Mouse (Mus musculus) kidney, postnatal 0 days (tissue): ENCODE data around the gene Atp5c1. TPM values are rescaled to one million over a fixed set of nuclear protein-coding genes. Genes with fewer than 3 reads are reported as not detected.

ENCODE experiments used
- ATAC-seq: fragments of 200-750 bp; cut with Nextera tagmentation; replicated peaks from 2 replicates; pipeline ENCODE4 v1.8.0; 2017; ENCODE audit warnings: low read depth, moderate number of reproducible peaks, moderate TSS enrichment, moderate library complexity; ENCODE audit not compliant: low FRiP score
- DNase-seq: peaks from one replicate; pipeline ENCODE4 v3.0.0-alpha.2; 2016; ENCODE audit warnings: low spot score
- H3K27ac ChIP-seq: fragments of 300-500 bp; sonication (generic); 2 replicates; pipeline ENCODE4 v1.5.1; 2014; ENCODE audit warnings: mild to moderate bottlenecking
- H3K27me3 ChIP-seq: fragments of 300-500 bp; sonication (generic); 2 replicates; pipeline ENCODE4 v1.6.1; 2014; ENCODE audit warnings: low read length, mixed read lengths; ENCODE audit not compliant: insufficient read depth
- H3K36me3 ChIP-seq: fragments of 300-500 bp; sonication (generic); 2 replicates; pipeline ENCODE4 v1.6.1; 2014; ENCODE audit warnings: low read length, mixed read lengths; ENCODE audit not compliant: insufficient read depth
- H3K4me1 ChIP-seq: fragments of 300-500 bp; sonication (generic); replicated peaks from 2 replicates; pipeline ENCODE4 v1.6.1; 2014; ENCODE audit warnings: antibody characterized with exemption, low read length, mixed read lengths; ENCODE audit not compliant: insufficient read depth
- H3K4me2 ChIP-seq: fragments of 300-500 bp; sonication (generic); 2 replicates; pipeline ENCODE4 v1.6.1; 2014; ENCODE audit warnings: mild to moderate bottlenecking, low read length, moderate library complexity, mixed read lengths
- H3K4me3 ChIP-seq: fragments of 300-500 bp; sonication (generic); replicated peaks from 2 replicates; pipeline ENCODE4 v1.5.1; 2014; ENCODE audit warnings: low read depth, low read length
- H3K9ac ChIP-seq: fragments of 300-500 bp; sonication (generic); 2 replicates; pipeline ENCODE4 v1.6.1; 2014; ENCODE audit warnings: low read depth, low read length
- H3K9me3 ChIP-seq: fragments of 300-500 bp; sonication (generic); replicated peaks from 2 replicates; pipeline ENCODE4 v1.6.1; 2016; ENCODE audit warnings: low read length, inconsistent platforms, mixed read lengths
- CTCF ChIP-seq: IDR thresholded peaks from 2 replicates; pipeline ENCODE4 v1.5.1; 2016; ENCODE audit warnings: antibody characterized with exemption, low read depth, mild to moderate bottlenecking, moderate library complexity
- WGBS: fragments of 180-500 bp; shearing (Covaris S2); extraction: QIAGEN DNeasy Blood & Tissue Kit; methylation state at CpG from one replicate; pipeline ENCODE4 v1.1.7; 2014; 5-methylcytosine and 5-hydroxymethylcytosine counted together
- polyA plus RNA-seq: library from polyadenylated mRNA; unstranded; fragments of >200 nt; fragmentation: Nextera tagmentation; extraction: Ambion mirVana; gene quantifications from 2 replicates; pipeline ENCODE4 v1.2.1, GENCODE M21; 2015

Gene Atp5c1
- polyA plus RNA-seq, 1 experiment from 2014 or later = 1,000 TPM

DNA sequence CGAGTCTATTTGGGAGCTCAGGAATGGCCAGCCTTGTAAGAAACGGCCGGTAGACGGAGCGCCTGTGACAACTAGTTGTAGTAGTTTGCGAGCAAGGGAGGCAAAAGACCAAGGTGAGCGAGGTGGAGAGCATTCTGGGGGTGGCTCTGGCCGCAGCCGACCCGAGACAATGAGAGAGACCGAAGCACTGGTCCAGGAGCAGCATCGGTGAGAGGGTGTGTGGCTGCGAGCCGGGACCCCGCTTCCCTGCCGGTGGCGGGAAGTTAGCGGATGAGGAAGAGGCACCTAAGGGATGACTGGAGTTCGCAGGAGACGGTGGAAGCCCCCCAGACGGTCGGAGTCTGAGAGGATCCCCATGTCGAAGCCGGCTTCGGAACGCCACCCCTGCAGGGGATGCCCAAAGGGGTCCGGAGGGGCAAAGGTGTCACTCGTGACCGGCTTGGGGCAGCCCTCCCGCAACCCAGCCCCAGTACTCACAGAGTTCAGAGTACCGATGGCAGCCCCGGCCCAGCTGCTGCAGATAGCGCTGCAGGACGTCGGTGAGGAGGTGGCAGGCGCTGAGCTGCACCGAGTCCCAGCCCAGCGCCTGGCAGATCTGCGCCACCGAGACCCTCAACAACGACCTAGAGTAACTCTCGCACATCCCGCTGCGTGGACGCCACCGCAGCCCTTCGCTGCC is 32.4 kb downstream of the Atp5c1 start:
- under 1% methylated on average over 43 of the region's 47 CpGs for WGBS
- ATAC-seq = peak; percentile 53
- H3K27ac ChIP-seq = no peak overlapping the region; the same call in 1 of the 2 replicates

DNA sequence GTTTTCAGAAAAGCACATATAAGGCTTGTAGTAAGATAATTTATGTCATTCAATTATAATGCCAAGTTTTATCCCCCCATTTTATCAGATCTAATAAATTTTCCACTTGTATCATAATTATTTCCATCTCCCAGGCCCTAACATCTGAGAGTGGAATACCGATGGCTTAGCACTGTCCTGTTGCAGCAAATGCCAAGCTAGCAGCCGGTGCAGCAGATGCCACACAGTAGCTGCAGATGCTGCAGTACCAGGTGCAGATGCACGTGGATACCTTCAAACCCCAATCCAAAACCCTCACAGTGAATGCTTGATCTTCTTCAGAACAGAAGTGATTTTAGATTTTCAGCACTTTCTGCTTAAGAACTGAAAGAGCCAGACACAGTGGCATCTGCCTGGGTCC is 45.3 kb downstream of the Atp5c1 start:
- no peak for DNase-seq
- 83% methylated on average over 3 of the region's 3 CpGs for WGBS
- H3K36me3 ChIP-seq = no peaks in the 10 kb centered on the region

More for the DNA sequence above, 32.4 kb downstream of the Atp5c1 start:
- TF ChIP-seq CTCF = peak; percentile 42; the same call in 1 of the 2 replicates
- no peaks in the 10 kb centered on the region; the same call in 1 of the 2 replicates for H3K4me1 ChIP-seq
- H3K9ac ChIP-seq = peak overlapping the region; percentile 78
- no peaks in the 10 kb centered on the region for H3K27me3 ChIP-seq
- H3K4me2 ChIP-seq = peak overlapping the region; percentile 83
- peak; percentile 54 for DNase-seq
- H3K4me3 ChIP-seq = peak overlapping the region; percentile 84
- no peaks in the 10 kb centered on the region for H3K36me3 ChIP-seq
- H3K9me3 ChIP-seq = no peaks in the 10 kb centered on the region

DNA sequence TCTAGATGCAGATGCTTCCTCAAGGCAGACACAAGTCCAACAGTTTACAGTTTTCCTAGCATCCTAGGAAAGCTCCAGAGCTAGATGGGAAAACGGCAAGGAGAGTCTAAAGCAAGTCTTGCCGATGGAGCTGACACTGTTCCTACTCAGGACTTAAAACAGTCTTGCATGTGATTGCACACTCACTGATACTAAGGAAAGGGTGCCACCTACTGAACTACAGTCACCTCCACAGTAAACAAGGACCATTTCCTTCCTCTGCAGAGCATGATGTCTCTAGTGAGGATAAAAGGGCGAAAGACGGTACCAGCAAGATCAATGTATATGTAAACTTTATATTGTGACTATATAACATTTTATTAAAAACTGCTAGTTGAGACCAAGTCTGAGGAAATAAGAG is 46.6 kb downstream of the Atp5c1 start:
- no peak overlapping the region for H3K9ac ChIP-seq
- DNase-seq = no peak
- peak; percentile 53 for TF ChIP-seq CTCF

More for the DNA sequence above, 45.3 kb downstream of the Atp5c1 start:
- Histone ChIP-seq H3K9ac (no peak overlapping the region), H3K4me1 (no peaks in the 10 kb centered on the region), H3K27me3 (no peaks in the 10 kb centered on the region), H3K9me3 (no peaks in the 10 kb centered on the region), H3K27ac (no peak overlapping the region), H3K4me2 (no peak overlapping the region), H3K4me3 (no peak overlapping the region)
- no peak for ATAC-seq
- TF ChIP-seq CTCF = no peak

DNA sequence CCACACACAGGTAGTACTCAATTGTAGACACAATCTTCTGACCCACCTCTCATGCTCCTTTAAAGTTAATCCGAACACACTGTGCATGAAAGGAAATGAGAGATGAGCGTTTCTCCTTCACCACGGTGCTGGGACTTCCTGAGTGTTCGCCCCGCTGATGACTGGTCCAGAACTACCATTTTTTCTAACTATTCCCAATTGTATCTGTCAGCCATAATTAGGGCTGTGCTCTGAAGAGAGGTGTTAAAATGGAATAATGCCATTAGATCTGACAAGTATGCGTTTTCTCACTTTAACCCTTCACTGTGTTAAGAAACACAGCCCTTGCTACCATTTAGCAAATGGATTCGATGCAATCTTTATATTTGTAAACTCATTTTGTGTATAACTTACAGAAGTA is 50.6 kb downstream of the Atp5c1 start:
- DNase-seq (no peak), ATAC-seq (no peak)
- H3K4me1 ChIP-seq = no peaks in the 10 kb centered on the region
- TF ChIP-seq CTCF = no peak
- H3K4me3 ChIP-seq = no peak overlapping the region
- no peaks in the 10 kb centered on the region for H3K36me3 ChIP-seq
- H3K4me2 ChIP-seq = no peak overlapping the region
- H3K9ac ChIP-seq = no peak overlapping the region
- 77% methylated on average over 7 of the region's 7 CpGs for WGBS
- H3K9me3 ChIP-seq = no peaks in the 10 kb centered on the region
- no peak overlapping the region for H3K27ac ChIP-seq
- no peaks in the 10 kb centered on the region for H3K27me3 ChIP-seq

More for the DNA sequence above, 46.6 kb downstream of the Atp5c1 start:
- 39% methylated on average over 4 of the region's 4 CpGs for WGBS
- Histone ChIP-seq H3K27ac (no peak overlapping the region), H3K4me1 (no peaks in the 10 kb centered on the region), H3K9me3 (no peaks in the 10 kb centered on the region), H3K27me3 (no peaks in the 10 kb centered on the region), H3K4me2 (no peak overlapping the region), H3K4me3 (no peak overlapping the region), H3K36me3 (no peaks in the 10 kb centered on the region)
- no peak for ATAC-seq

DNA sequence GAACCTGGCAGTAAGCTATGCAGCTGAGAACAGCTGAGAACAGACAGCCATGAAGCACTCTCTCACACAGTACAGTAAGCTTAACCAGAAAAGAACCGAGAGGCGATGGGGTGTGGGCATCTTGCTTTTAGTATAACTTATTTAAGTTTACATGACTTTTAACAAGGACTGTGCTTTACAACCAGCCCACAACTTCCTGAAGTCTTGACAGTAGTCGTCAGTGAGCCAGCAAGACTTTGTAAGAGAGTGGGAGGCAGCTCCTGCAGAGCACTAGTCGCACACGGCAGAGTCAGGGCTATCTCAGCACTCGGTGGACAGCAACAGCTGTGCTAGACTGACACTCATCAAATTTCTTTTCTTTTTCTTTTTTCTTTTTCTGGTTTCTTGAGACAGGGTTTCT is 56.0 kb downstream of the Atp5c1 start:
- Histone ChIP-seq H3K27me3 (no peaks in the 10 kb centered on the region), H3K27ac (no peak overlapping the region), H3K4me3 (no peak overlapping the region), H3K4me2 (no peak overlapping the region), H3K4me1 (no peaks in the 10 kb centered on the region), H3K9me3 (no peaks in the 10 kb centered on the region), H3K9ac (no peak overlapping the region), H3K36me3 (no peaks in the 10 kb centered on the region)
- no peak for ATAC-seq
- WGBS = 72% methylated on average over 6 of the region's 6 CpGs
- TF ChIP-seq CTCF = no peak
- no peak for DNase-seq

DNA sequence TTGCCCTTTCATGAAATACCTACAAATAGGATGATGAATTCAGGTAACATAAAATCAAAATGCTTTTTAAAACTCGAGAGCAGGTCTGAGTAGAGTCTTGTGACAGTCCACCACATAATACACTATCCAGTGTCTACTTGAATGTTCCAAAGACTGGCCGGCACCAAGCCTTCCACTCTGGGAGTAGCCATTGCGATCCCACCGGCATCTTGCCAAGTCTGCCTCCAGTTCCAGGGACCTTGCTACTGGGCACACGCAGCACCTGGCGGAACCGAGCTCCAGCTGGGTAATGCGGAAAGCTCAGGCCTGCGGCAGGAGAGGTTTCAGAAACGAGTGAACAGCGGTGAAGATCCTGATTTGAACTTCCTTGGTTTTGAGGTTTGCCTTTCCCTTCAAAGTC is 59.0 kb downstream of the Atp5c1 start:
- Histone ChIP-seq H3K4me1 (no peaks in the 10 kb centered on the region), H3K4me3 (no peak overlapping the region), H3K4me2 (no peak overlapping the region), H3K9me3 (no peaks in the 10 kb centered on the region), H3K36me3 (no peaks in the 10 kb centered on the region), H3K27ac (no peak overlapping the region), H3K27me3 (no peaks in the 10 kb centered on the region), H3K9ac (no peak overlapping the region)
- ATAC-seq (no peak), DNase-seq (no peak)
- TF ChIP-seq CTCF = no peak
- WGBS = 91% methylated on average over 11 of the region's 11 CpGs
